Mouse (Mus musculus) hindbrain, embryonic 12.5 days (tissue): Measurements from ENCODE around the gene Map3k21. TPM values are rescaled to one million over a fixed set of nuclear protein-coding genes. Genes with fewer than 3 reads are reported as not detected.

Experiments
- ATAC-seq: fragments of 200-750 bp; cut with Nextera tagmentation; 2 replicates; pipeline ENCODE4 v1.8.0; 2017; ENCODE audit warnings: moderate TSS enrichment; ENCODE audit not compliant: low FRiP score
- H3K27ac ChIP-seq: fragments of 300-500 bp; sonication (generic); 2 replicates; pipeline ENCODE4 v1.5.1; 2016; ENCODE audit warnings: mild to moderate bottlenecking
- H3K27me3 ChIP-seq: fragments of 300-500 bp; sonication (generic); 2 replicates; pipeline ENCODE4 v1.6.1; 2016; ENCODE audit warnings: mild to moderate bottlenecking
- H3K36me3 ChIP-seq: fragments of 300-500 bp; sonication (generic); 2 replicates; pipeline ENCODE4 v1.6.1; 2016; ENCODE audit warnings: mild to moderate bottlenecking
- H3K4me1 ChIP-seq: fragments of 300-500 bp; sonication (generic); 2 replicates; pipeline ENCODE4 v1.6.1; 2016
- H3K4me2 ChIP-seq: fragments of 300-500 bp; sonication (generic); replicated peaks from 2 replicates; pipeline ENCODE4 v1.6.1; 2016; ENCODE audit warnings: mild to moderate bottlenecking
- H3K4me3 ChIP-seq: fragments of 300-500 bp; sonication (generic); 2 replicates; pipeline ENCODE4 v1.5.1; 2016; ENCODE audit warnings: mild to moderate bottlenecking
- H3K9ac ChIP-seq: fragments of 300-500 bp; sonication (generic); 2 replicates; pipeline ENCODE4 v1.6.1; 2016; ENCODE audit warnings: mild to moderate bottlenecking, moderate library complexity
- H3K9me3 ChIP-seq: fragments of 300-500 bp; sonication (generic); replicated peaks from 2 replicates; pipeline ENCODE4 v1.6.1; 2016; ENCODE audit warnings: mild to moderate bottlenecking
- WGBS: fragments of 180-500 bp; shearing (Covaris S2); methylation state at CpG from one replicate; pipeline ENCODE4 v1.1.7; 2016; 5-methylcytosine and 5-hydroxymethylcytosine counted together
- polyA plus RNA-seq: library from polyadenylated mRNA; unstranded; fragments of >200 nt; fragmentation: Nextera tagmentation; extraction: Ambion mirVana; gene quantifications from 2 replicates; pipeline ENCODE4 v1.2.1, GENCODE M21; 2016

Gene Map3k21
- polyA plus RNA-seq, 1 experiment from 2014 or later: 0.31 TPM

- H3K27me3 ChIP-seq: peaks cover 3% of the 10 kb centered on the region; the same call in 1 of the 2 replicates
- ATAC-seq: no peak
- no peaks in the 10 kb centered on the region for H3K36me3 ChIP-seq
- H3K27ac ChIP-seq: no peak overlapping the region
- no peak overlapping the region for H3K9ac ChIP-seq
- no peaks in the 10 kb centered on the region for H3K4me1 ChIP-seq
- H3K4me2 ChIP-seq: no peak overlapping the region
- H3K9me3 ChIP-seq: peaks cover 8% of the 10 kb centered on the region; the same call in 1 of the 2 replicates
- no peak overlapping the region for H3K4me3 ChIP-seq
- 82% methylated on average over 9 of the region's 9 CpGs for WGBS
Measured at GRCm38 (mm10) chr8:125956796-125957195, 46.5 kb downstream of the Map3k21 start.

DNA sequence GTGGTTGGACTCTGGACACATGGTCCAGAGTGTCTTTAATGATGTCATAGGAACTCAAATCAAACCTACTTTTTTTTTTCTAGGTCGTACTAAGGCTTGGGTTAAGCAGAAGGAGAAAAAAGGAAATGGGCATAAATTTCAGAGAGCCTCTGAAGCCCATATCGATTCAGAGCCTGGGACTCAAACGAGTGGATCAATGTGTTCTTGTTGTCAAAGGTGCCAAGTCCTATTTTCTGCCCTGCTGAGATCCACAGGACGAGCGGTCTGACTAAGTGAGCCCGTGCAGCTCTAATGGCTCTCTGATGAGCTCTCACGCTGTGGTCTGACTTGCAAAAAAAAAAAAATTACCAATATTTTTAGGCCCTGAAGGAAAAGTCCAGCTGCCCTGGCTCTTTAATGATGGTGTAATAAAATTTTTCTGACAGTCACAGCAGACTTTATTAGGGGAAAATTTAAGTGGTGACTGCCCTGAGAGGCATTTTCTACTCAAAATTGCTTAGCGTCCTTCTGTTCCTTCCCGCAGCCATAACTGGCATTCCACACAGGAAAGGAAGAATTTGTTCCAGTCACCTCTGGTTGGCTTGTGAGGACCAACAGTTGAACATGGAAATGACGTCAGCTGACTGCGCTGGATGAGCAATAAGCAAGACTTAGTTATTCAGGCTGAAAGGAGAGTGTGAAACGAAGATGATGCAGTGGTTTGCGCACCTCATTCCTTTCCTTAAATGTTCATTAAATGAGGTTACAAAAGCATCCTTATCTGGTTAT is 47.2 kb downstream of the Map3k21 start:
- H3K4me2 ChIP-seq: no peak overlapping the region
- WGBS: 79% methylated on average over 13 of the region's 13 CpGs
- H3K27me3 ChIP-seq: peaks cover 3% of the 10 kb centered on the region; the same call in 1 of the 2 replicates
- no peak for ATAC-seq
- no peak overlapping the region for H3K4me3 ChIP-seq
- no peaks in the 10 kb centered on the region for H3K36me3 ChIP-seq
- no peak overlapping the region for H3K27ac ChIP-seq
- H3K4me1 ChIP-seq: no peaks in the 10 kb centered on the region
- H3K9me3 ChIP-seq: peaks cover 8% of the 10 kb centered on the region; the same call in 1 of the 2 replicates
- H3K9ac ChIP-seq: no peak overlapping the region

- peaks cover 8% of the 10 kb centered on the region; the same call in 1 of the 2 replicates for H3K9me3 ChIP-seq
- H3K36me3 ChIP-seq: no peaks in the 10 kb centered on the region
- H3K27me3 ChIP-seq: peaks cover 3% of the 10 kb centered on the region; the same call in 1 of the 2 replicates
- H3K27ac ChIP-seq: no peak overlapping the region
- no peak overlapping the region for H3K4me2 ChIP-seq
- no peak overlapping the region for H3K9ac ChIP-seq
- H3K4me1 ChIP-seq: no peaks in the 10 kb centered on the region
- no peak overlapping the region for H3K4me3 ChIP-seq
- ATAC-seq: no peak
- WGBS: 85% methylated on average over 1 of the region's 1 CpGs
Measured at GRCm38 (mm10) chr8:125957994-125958368, 47.7 kb downstream of the Map3k21 start.

GRCm38 (mm10) chr8:125959363-125959771 is 49.1 kb downstream of the Map3k21 start:
- Histone ChIP-seq H3K27me3 (peaks cover 8% of the 10 kb centered on the region; the same call in 1 of the 2 replicates), H3K9me3 (peaks cover 8% of the 10 kb centered on the region; the same call in 1 of the 2 replicates), H3K9ac (no peak overlapping the region), H3K4me2 (no peak overlapping the region), H3K4me3 (no peak overlapping the region), H3K27ac (no peak overlapping the region), H3K36me3 (no peaks in the 10 kb centered on the region), H3K4me1 (peaks cover 8% of the 10 kb centered on the region)
- WGBS: 62% methylated on average over 4 of the region's 4 CpGs
- ATAC-seq: no peak

DNA sequence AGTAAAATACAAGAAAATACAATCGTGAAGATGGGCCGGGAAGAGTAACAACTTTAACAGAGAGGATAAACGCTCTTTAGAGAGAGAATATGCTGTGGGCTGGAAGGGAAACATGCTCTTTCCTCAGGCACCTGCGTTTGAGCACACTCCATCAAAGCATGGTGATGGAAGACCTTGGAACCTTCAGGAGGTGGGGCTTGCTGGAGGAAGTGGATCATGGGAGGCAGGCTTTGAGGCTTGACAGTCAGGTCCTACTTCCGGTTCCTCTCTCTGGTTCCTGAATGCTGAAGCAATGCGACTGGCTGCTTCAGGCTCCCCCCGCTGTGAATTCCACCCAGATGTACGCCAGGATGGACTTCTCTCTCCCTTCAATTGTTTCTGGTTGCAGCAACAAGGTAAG is 49.8 kb downstream of the Map3k21 start:
- peaks cover 8% of the 10 kb centered on the region for H3K4me1 ChIP-seq
- no peak overlapping the region for H3K4me3 ChIP-seq
- peaks cover 9% of the 10 kb centered on the region; the same call in 1 of the 2 replicates for H3K27me3 ChIP-seq
- no peak overlapping the region for H3K4me2 ChIP-seq
- H3K9me3 ChIP-seq: peaks cover 8% of the 10 kb centered on the region; the same call in 1 of the 2 replicates
- 89% methylated on average over 8 of the region's 8 CpGs for WGBS
- H3K36me3 ChIP-seq: no peaks in the 10 kb centered on the region
- H3K9ac ChIP-seq: no peak overlapping the region
- ATAC-seq: no peak
- no peak overlapping the region for H3K27ac ChIP-seq

GRCm38 (mm10) chr8:125961790-125962189 is 51.5 kb downstream of the Map3k21 start:
- no peak overlapping the region for H3K9ac ChIP-seq
- 88% methylated on average over 6 of the region's 6 CpGs for WGBS
- H3K9me3 ChIP-seq: peaks cover 8% of the 10 kb centered on the region; the same call in 1 of the 2 replicates
- H3K4me2 ChIP-seq: no peak overlapping the region
- no peak overlapping the region for H3K4me3 ChIP-seq
- H3K27me3 ChIP-seq: peaks cover 9% of the 10 kb centered on the region; the same call in 1 of the 2 replicates
- no peak overlapping the region for H3K27ac ChIP-seq
- H3K4me1 ChIP-seq: peaks cover 8% of the 10 kb centered on the region
- no peak for ATAC-seq
- no peaks in the 10 kb centered on the region for H3K36me3 ChIP-seq

DNA sequence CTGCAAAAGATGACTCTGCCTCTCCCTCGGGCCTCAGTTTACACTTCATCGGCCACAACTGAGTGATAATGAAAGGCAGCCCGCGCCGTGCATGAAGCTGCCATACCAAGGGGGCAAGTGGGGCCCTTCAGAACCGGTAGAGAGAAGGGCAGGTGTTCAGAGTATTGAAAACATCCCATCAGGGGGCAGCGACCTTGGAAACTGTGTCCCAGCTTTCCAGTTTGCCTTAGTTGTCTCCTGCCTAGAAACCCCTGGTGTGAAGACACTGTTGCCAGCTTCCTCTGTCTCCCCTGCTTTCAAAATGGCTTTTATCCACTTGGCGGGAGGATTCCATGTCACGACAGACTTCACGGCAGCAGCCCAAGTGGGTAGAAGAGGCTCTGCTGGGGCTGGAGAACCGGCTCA is 53.6 kb downstream of the Map3k21 start:
- Histone ChIP-seq H3K4me1 (peaks cover 8% of the 10 kb centered on the region), H3K9me3 (peaks cover 8% of the 10 kb centered on the region; the same call in 1 of the 2 replicates), H3K27me3 (peaks cover 9% of the 10 kb centered on the region; the same call in 1 of the 2 replicates), H3K9ac (no peak overlapping the region), H3K4me3 (no peak overlapping the region), H3K27ac (no peak overlapping the region), H3K4me2 (peak overlapping the region; percentile 39), H3K36me3 (no peaks in the 10 kb centered on the region)
- 6% methylated on average over 11 of the region's 11 CpGs for WGBS
- ATAC-seq: no peak

GRCm38 (mm10) chr8:125971336-125971735 is 61.1 kb downstream of the Map3k21 start:
- H3K36me3 ChIP-seq: no peaks in the 10 kb centered on the region
- no peak overlapping the region for H3K27ac ChIP-seq
- no peak overlapping the region for H3K4me3 ChIP-seq
- no peak overlapping the region for H3K9ac ChIP-seq
- no peak overlapping the region for H3K4me2 ChIP-seq
- H3K27me3 ChIP-seq: no peaks in the 10 kb centered on the region
- H3K9me3 ChIP-seq: no peaks in the 10 kb centered on the region
- no peak for ATAC-seq
- WGBS: 41% methylated on average over 3 of the region's 3 CpGs
- H3K4me1 ChIP-seq: no peaks in the 10 kb centered on the region

- WGBS: 75% methylated on average over 4 of the region's 4 CpGs
- Histone ChIP-seq H3K27me3 (no peaks in the 10 kb centered on the region), H3K36me3 (no peaks in the 10 kb centered on the region), H3K4me1 (no peaks in the 10 kb centered on the region), H3K4me3 (no peak overlapping the region), H3K4me2 (no peak overlapping the region), H3K9me3 (no peaks in the 10 kb centered on the region), H3K27ac (no peak overlapping the region), H3K9ac (no peak overlapping the region)
- no peak for ATAC-seq
Measured at GRCm38 (mm10) chr8:125975981-125976380, 65.7 kb downstream of the Map3k21 start.

DNA sequence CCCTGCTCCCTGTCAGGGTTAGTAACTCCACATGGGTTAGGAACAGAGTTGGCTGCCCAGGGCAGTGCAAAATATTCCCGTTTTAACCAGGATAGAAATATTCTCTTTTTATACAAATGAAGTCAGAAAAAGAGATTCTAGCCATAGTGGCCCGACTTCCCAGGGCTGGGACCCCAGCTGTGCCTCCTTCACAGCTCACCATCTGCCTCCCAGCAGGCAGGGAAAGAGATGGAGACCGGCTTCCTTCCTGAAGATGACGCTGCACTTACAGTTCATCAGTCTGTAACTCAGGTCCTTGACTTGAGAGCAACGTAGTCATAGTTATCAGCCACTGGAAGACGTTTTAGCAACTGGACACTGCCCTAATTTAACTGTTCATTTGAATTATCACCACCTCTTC is 70.6 kb downstream of the Map3k21 start:
- Histone ChIP-seq H3K9ac (no peak overlapping the region), H3K36me3 (no peaks in the 10 kb centered on the region)
- 32% methylated on average over 6 of the region's 6 CpGs for WGBS

GRCm38 (mm10) chr8:125983515-125983914 is 73.3 kb downstream of the Map3k21 start:
- no peak for ATAC-seq
- no peaks in the 10 kb centered on the region for H3K36me3 ChIP-seq
- no peak overlapping the region for H3K4me2 ChIP-seq
- H3K9me3 ChIP-seq: no peaks in the 10 kb centered on the region
- 74% methylated on average over 3 of the region's 3 CpGs for WGBS
- peaks cover 5% of the 10 kb centered on the region; the same call in 1 of the 2 replicates for H3K4me1 ChIP-seq
- no peaks in the 10 kb centered on the region for H3K27me3 ChIP-seq
- H3K27ac ChIP-seq: no peak overlapping the region
- no peak overlapping the region for H3K4me3 ChIP-seq
- no peak overlapping the region for H3K9ac ChIP-seq

More for the DNA sequence above, 70.6 kb downstream of the Map3k21 start:
- no peak overlapping the region for H3K27ac ChIP-seq
- H3K4me1 ChIP-seq: no peaks in the 10 kb centered on the region
- H3K9me3 ChIP-seq: no peaks in the 10 kb centered on the region
- ATAC-seq: no peak
- H3K4me2 ChIP-seq: no peak overlapping the region
- no peak overlapping the region for H3K4me3 ChIP-seq
- no peaks in the 10 kb centered on the region for H3K27me3 ChIP-seq

GRCm38 (mm10) chr8:125984140-125984539 is 73.9 kb downstream of the Map3k21 start:
- peaks cover 5% of the 10 kb centered on the region; the same call in 1 of the 2 replicates for H3K4me1 ChIP-seq
- no peak for ATAC-seq
- H3K4me2 ChIP-seq: no peak overlapping the region
- H3K36me3 ChIP-seq: no peaks in the 10 kb centered on the region
- no peak overlapping the region for H3K4me3 ChIP-seq
- no peak overlapping the region for H3K27ac ChIP-seq
- no peak overlapping the region for H3K9ac ChIP-seq
- 91% methylated on average over 4 of the region's 4 CpGs for WGBS
- H3K9me3 ChIP-seq: no peaks in the 10 kb centered on the region
- H3K27me3 ChIP-seq: no peaks in the 10 kb centered on the region
